Mouse (Mus musculus): ENCODE measurements around the gene Mepce.

DNA sequence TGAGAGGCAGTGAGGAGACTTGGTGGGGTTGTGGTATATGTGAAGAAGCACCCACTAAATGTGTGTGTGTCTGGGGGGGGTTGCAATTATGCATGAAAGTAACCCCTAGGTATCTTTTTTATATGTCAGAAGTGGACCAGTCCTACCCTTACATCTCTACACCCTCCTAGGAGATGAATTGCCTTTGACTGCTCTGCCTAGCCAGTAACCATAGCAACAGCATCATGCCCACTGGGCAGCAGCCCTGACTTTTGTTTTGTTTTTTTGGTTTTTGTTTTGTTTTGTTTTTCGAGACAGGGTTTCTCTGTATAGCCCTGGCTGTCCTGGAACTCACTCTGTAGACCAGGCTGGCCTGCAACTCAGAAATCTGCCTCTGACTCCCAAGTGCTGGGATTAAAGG is 19.0 kb downstream of the Mepce start:
- TF ChIP-seq CTCF (IDR thresholded peaks at IDR 0.05; ENCODE audit: low read depth, low read length) (no peak), POLR2A (IDR thresholded peaks at IDR 0.05; ENCODE audit: extremely low read depth, insufficient read depth, low read length) (no peak)

Data from liver, adult 2 months (tissue).